Mouse (Mus musculus): ENCODE measurements around the gene C530008M17Rik. TPM values are rescaled to one million over a fixed set of nuclear protein-coding genes. Genes with fewer than 3 reads are reported as not detected.

The C530008M17Rik gene
- total RNA-seq, 1 experiment from 2014 or later: 2.8 TPM

GRCm38 (mm10) chr5:76658084-76658934, 2.0 kb downstream of the C530008M17Rik start:
- ATAC-seq (replicated peaks in 1 of 2; ENCODE audit: insufficient read depth in 1 of 2, low FRiP score in 2 of 2, low TSS enrichment in 1 of 2, low read depth in 1 of 2, poor library complexity in 2 of 2, severe bottlenecking in 2 of 2): peak; percentile 44 to 83

GRCm38 (mm10) chr5:76659958-76660635, 3.8 kb downstream of the C530008M17Rik start:
- no peak for ATAC-seq (replicated peaks in 1 of 2; ENCODE audit: insufficient read depth in 1 of 2, low FRiP score in 2 of 2, low TSS enrichment in 1 of 2, low read depth in 1 of 2, poor library complexity in 2 of 2, severe bottlenecking in 2 of 2)

- ATAC-seq (replicated peaks in 1 of 2; ENCODE audit: insufficient read depth in 1 of 2, low FRiP score in 2 of 2, low TSS enrichment in 1 of 2, low read depth in 1 of 2, poor library complexity in 2 of 2, severe bottlenecking in 2 of 2): no peak
Observed at GRCm38 (mm10) chr5:76661310-76661709, 5.0 kb downstream of the C530008M17Rik start.

- ATAC-seq (replicated peaks in 1 of 2; ENCODE audit: insufficient read depth in 1 of 2, low FRiP score in 2 of 2, low TSS enrichment in 1 of 2, low read depth in 1 of 2, poor library complexity in 2 of 2, severe bottlenecking in 2 of 2): no peak
Observed at GRCm38 (mm10) chr5:76664936-76665335, 8.6 kb downstream of the C530008M17Rik start.

- ATAC-seq (replicated peaks in 1 of 2; ENCODE audit: insufficient read depth in 1 of 2, low FRiP score in 2 of 2, low TSS enrichment in 1 of 2, low read depth in 1 of 2, poor library complexity in 2 of 2, severe bottlenecking in 2 of 2): no peak
Observed at GRCm38 (mm10) chr5:76665421-76665820, 9.1 kb downstream of the C530008M17Rik start.

GRCm38 (mm10) chr5:76666026-76666756, 9.9 kb downstream of the C530008M17Rik start:
- no peak for ATAC-seq (replicated peaks in 1 of 2; ENCODE audit: insufficient read depth in 1 of 2, low FRiP score in 2 of 2, low TSS enrichment in 1 of 2, low read depth in 1 of 2, poor library complexity in 2 of 2, severe bottlenecking in 2 of 2)

GRCm38 (mm10) chr5:76668118-76668517, 11.8 kb downstream of the C530008M17Rik start:
- ATAC-seq (replicated peaks in 1 of 2; ENCODE audit: insufficient read depth in 1 of 2, low FRiP score in 2 of 2, low TSS enrichment in 1 of 2, low read depth in 1 of 2, poor library complexity in 2 of 2, severe bottlenecking in 2 of 2): peak; percentile 23 to 45; a peak in 1 of 4 replicates

- ATAC-seq (replicated peaks in 1 of 2; ENCODE audit: insufficient read depth in 1 of 2, low FRiP score in 2 of 2, low TSS enrichment in 1 of 2, low read depth in 1 of 2, poor library complexity in 2 of 2, severe bottlenecking in 2 of 2): no peak
Observed at GRCm38 (mm10) chr5:76668547-76668946, 12.2 kb downstream of the C530008M17Rik start.

GRCm38 (mm10) chr5:76670183-76670582, 13.9 kb downstream of the C530008M17Rik start:
- ATAC-seq (replicated peaks in 1 of 2; ENCODE audit: insufficient read depth in 1 of 2, low FRiP score in 2 of 2, low TSS enrichment in 1 of 2, low read depth in 1 of 2, poor library complexity in 2 of 2, severe bottlenecking in 2 of 2): no peak

- ATAC-seq (replicated peaks in 1 of 2; ENCODE audit: insufficient read depth in 1 of 2, low FRiP score in 2 of 2, low TSS enrichment in 1 of 2, low read depth in 1 of 2, poor library complexity in 2 of 2, severe bottlenecking in 2 of 2): no peak
Observed at GRCm38 (mm10) chr5:76674022-76674653, 17.8 kb downstream of the C530008M17Rik start.

GRCm38 (mm10) chr5:76675369-76675768, 19.1 kb downstream of the C530008M17Rik start:
- ATAC-seq (replicated peaks in 1 of 2; ENCODE audit: insufficient read depth in 1 of 2, low FRiP score in 2 of 2, low TSS enrichment in 1 of 2, low read depth in 1 of 2, poor library complexity in 2 of 2, severe bottlenecking in 2 of 2): peak; percentile 78

GRCm38 (mm10) chr5:76680959-76681358, 24.6 kb downstream of the C530008M17Rik start:
- no peak for ATAC-seq (replicated peaks in 1 of 2; ENCODE audit: insufficient read depth in 1 of 2, low FRiP score in 2 of 2, low TSS enrichment in 1 of 2, low read depth in 1 of 2, poor library complexity in 2 of 2, severe bottlenecking in 2 of 2)

GRCm38 (mm10) chr5:76681895-76682656, 25.8 kb downstream of the C530008M17Rik start:
- ATAC-seq (replicated peaks in 1 of 2; ENCODE audit: insufficient read depth in 1 of 2, low FRiP score in 2 of 2, low TSS enrichment in 1 of 2, low read depth in 1 of 2, poor library complexity in 2 of 2, severe bottlenecking in 2 of 2): no peak

- no peak for ATAC-seq (replicated peaks in 1 of 2; ENCODE audit: insufficient read depth in 1 of 2, low FRiP score in 2 of 2, low TSS enrichment in 1 of 2, low read depth in 1 of 2, poor library complexity in 2 of 2, severe bottlenecking in 2 of 2)
Observed at GRCm38 (mm10) chr5:76683455-76683854, 27.1 kb downstream of the C530008M17Rik start.

GRCm38 (mm10) chr5:76684658-76685605, 28.6 kb downstream of the C530008M17Rik start:
- peak in 1 of 2 experiments; percentile 34; a peak in 2 of 4 replicates for ATAC-seq (replicated peaks in 1 of 2; ENCODE audit: insufficient read depth in 1 of 2, low FRiP score in 2 of 2, low TSS enrichment in 1 of 2, low read depth in 1 of 2, poor library complexity in 2 of 2, severe bottlenecking in 2 of 2)
